8 mouse cellular contexts compared by ENCODE assay signal in the genomic region with DNA sequence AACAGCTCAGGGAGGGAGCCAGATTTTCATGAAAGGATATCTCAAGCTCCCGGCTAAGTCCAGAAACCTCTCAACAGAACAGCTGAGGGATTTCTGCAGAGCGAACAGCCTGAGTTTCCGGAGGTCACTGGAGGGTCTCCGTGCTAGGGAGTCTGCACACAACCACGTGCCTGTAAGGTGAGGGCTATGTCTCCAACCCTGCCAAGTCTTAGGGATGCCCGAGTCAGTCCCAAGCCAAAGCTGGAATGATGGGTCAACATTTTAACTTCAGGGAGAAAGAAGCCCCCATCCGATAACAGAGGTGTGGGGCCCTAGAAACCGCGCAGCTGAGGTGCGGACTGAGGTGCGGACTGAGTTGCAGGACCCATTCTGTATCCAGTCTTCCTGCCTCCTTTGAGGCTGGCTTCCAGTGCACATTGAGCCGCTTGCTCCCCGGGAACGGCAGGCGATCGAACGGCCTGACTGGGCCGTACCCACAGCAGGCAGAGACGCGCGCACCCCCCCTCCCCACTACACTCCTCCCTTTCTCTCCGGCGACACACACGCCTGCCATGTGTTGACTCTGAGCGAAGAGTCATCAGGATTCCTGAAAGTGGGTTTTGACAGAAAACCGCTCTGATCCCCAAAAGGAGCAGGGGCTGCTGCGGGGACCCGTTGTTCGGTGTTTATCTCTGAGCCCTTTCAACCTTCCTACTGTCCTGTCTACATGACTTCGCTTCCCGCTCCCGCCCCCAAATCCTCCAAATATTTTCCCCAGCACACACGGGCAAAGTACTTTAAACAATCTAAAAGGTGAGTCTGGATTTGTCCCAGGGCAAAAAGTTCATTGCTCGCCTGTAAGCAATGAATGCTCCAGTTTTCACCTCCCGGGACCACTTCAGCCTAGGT. TPM values are rescaled to one million over a fixed set of nuclear protein-coding genes. Genes with fewer than 3 reads are reported as not detected.
DNase-seq lines count a peak whose midpoint lies in the region; ATAC-seq and TF ChIP-seq lines count a peak whose summit lies in the region.

No protein-coding gene starts in this region.

- no peak overlapping the region for H3K9ac ChIP-seq in CH12.LX (ENCODE audit: insufficient read depth, low read depth)
- H3K9ac ChIP-seq in embryonic facial prominence, embryonic 12.5 days, result peak overlapping the region; percentile 44
- peak overlapping the region; percentile 66 for H3K9ac ChIP-seq in hindbrain, embryonic 14.5 days
- H3K9ac ChIP-seq in liver, embryonic 13.5 days, result no peak overlapping the region

- dilution Hi-C loops in CH12.LX (cut with MboI; ENCODE audit: extremely low pct_ligation_motif_present, extremely low pct_unique_long_range_greater_than_20kb, low sequenced_read_pairs), result no loop called here

- peak overlapping the region; percentile 51; the same call in 1 of the 2 replicates for H3K4me2 ChIP-seq in CH12.LX (ENCODE audit: insufficient read depth, low read depth, poor library complexity, severe bottlenecking)
- peak overlapping the region; percentile 73 for H3K4me2 ChIP-seq in embryonic facial prominence, embryonic 12.5 days (replicated peaks)
- peak overlapping the region; percentile 72 for H3K4me2 ChIP-seq in hindbrain, embryonic 14.5 days (replicated peaks)
- peak overlapping the region; percentile 55 for H3K4me2 ChIP-seq in liver, embryonic 13.5 days

- in situ Hi-C loops in CH12.LX (cut with MboI; ENCODE audit: low pct_ligation_motif_present, low pct_unique_long_range_greater_than_20kb, low sequenced_read_pairs), result no loop called here

- H3K9me3 ChIP-seq in CH12.LX (replicated peaks; ENCODE audit: low read length), result no peaks in the 10 kb centered on the region
- H3K9me3 ChIP-seq in embryonic facial prominence, embryonic 12.5 days, result no peaks in the 10 kb centered on the region
- H3K9me3 ChIP-seq in hindbrain, embryonic 14.5 days (ENCODE audit: control insufficient read depth, low read length), result no peaks in the 10 kb centered on the region
- H3K9me3 ChIP-seq in liver, embryonic 13.5 days (replicated peaks), result no peaks in the 10 kb centered on the region

- DNase-seq in cerebellum, adult 11-12 months, result peak; percentile 6
- no peak for DNase-seq in cerebellum, adult 9-10 months
- no peak for DNase-seq in CH12.LX (ENCODE audit: extremely low read depth)
- no peak for DNase-seq in hindbrain, embryonic 14.5 days (ENCODE audit: low spot score)
- no peak for DNase-seq in liver, embryonic 13.5 days
- DNase-seq in retina, embryonic 14.5 days (ENCODE audit: low spot score), result peak; percentile 35

- H3K36me3 ChIP-seq in CH12.LX (replicated peaks in 1 of 2; ENCODE audit: control insufficient read depth in 1 of 2, insufficient read depth in 1 of 2, low read length in 1 of 2), result no peaks in the 10 kb centered on the region
- H3K36me3 ChIP-seq in embryonic facial prominence, embryonic 12.5 days, result no peaks in the 10 kb centered on the region
- no peaks in the 10 kb centered on the region for H3K36me3 ChIP-seq in hindbrain, embryonic 14.5 days (replicated peaks; ENCODE audit: control insufficient read depth, insufficient read depth)
- no peaks in the 10 kb centered on the region for H3K36me3 ChIP-seq in liver, embryonic 13.5 days

- WGBS in embryonic facial prominence, embryonic 12.5 days, result 24% methylated on average over 35 of the region's 35 CpGs
- 19% methylated on average over 33 of the region's 35 CpGs for WGBS in hindbrain, embryonic 14.5 days
- 19% methylated on average over 31 of the region's 35 CpGs for WGBS in liver, embryonic 13.5 days (ENCODE audit: insufficient replicate concordance)

- peaks cover 0 to 13% of the 10 kb centered on the region in 2 experiments; a peak in 2 of 4 replicates for H3K4me1 ChIP-seq in CH12.LX (ENCODE audit: control insufficient read depth in 1 of 2, insufficient read depth in 2 of 2)
- no peaks in the 10 kb centered on the region for H3K4me1 ChIP-seq in embryonic facial prominence, embryonic 12.5 days
- H3K4me1 ChIP-seq in hindbrain, embryonic 14.5 days (replicated peaks; ENCODE audit: control insufficient read depth, insufficient read depth, low read length), result no peaks in the 10 kb centered on the region; the same call in 1 of the 2 replicates
- H3K4me1 ChIP-seq in liver, embryonic 13.5 days (replicated peaks), result no peaks in the 10 kb centered on the region

- no peak for TF ChIP-seq RAD21 in CH12.LX (IDR thresholded peaks at IDR 0.05; ENCODE audit: low read depth, low read length)

- H3K79me2 ChIP-seq in CH12.LX (replicated peaks; ENCODE audit: control insufficient read depth, extremely low read depth, insufficient read depth, poor library complexity, severe bottlenecking), result no peaks in the 10 kb centered on the region

- H3K4me3 ChIP-seq in CH12.LX (replicated peaks in 1 of 3; ENCODE audit: low read depth in 2 of 3, low read length in 2 of 3, poor library complexity in 1 of 3), result peak overlapping the region in 2 of 3 experiments; percentile 54 to 71
- peak overlapping the region; percentile 50 for H3K4me3 ChIP-seq in embryonic facial prominence, embryonic 12.5 days
- peak overlapping the region; percentile 54 for H3K4me3 ChIP-seq in hindbrain, embryonic 14.5 days (replicated peaks; ENCODE audit: low read length)
- peak overlapping the region; percentile 49 for H3K4me3 ChIP-seq in liver, embryonic 13.5 days (replicated peaks)

- TF ChIP-seq POLR2A in CH12.LX (IDR thresholded peaks at IDR 0.05; ENCODE audit: low read depth, low read length), result no peak

- no peak for TF ChIP-seq CTCF in CH12.LX (conservative IDR thresholded peaks at IDR 0.05 in 1 of 2, IDR thresholded peaks at IDR 0.05 in 1 of 2; ENCODE audit: low read depth in 2 of 2, low read length in 2 of 2)

- no peak for TF ChIP-seq EP300 in CH12.LX (IDR thresholded peaks at IDR 0.05; ENCODE audit: low read length)

- H3K27me3 ChIP-seq in CH12.LX (replicated peaks), result no peaks in the 10 kb centered on the region
- peaks cover 52% of the 10 kb centered on the region for H3K27me3 ChIP-seq in embryonic facial prominence, embryonic 12.5 days
- H3K27me3 ChIP-seq in hindbrain, embryonic 14.5 days (ENCODE audit: control insufficient read depth, insufficient read depth, low read length), result peaks cover 86% of the 10 kb centered on the region
- peaks cover 45% of the 10 kb centered on the region for H3K27me3 ChIP-seq in liver, embryonic 13.5 days

- no peak overlapping the region for H3K27ac ChIP-seq in CH12.LX (ENCODE audit: insufficient read depth, low read depth)
- no peak overlapping the region for H3K27ac ChIP-seq in embryonic facial prominence, embryonic 12.5 days
- no peak overlapping the region for H3K27ac ChIP-seq in hindbrain, embryonic 14.5 days
- H3K27ac ChIP-seq in liver, embryonic 13.5 days, result no peak overlapping the region

- no peak for ATAC-seq in embryonic facial prominence, embryonic 12.5 days (ENCODE audit: insufficient number of reproducible peaks, insufficient read depth, low FRiP score, low TSS enrichment)
- no peak for ATAC-seq in hindbrain, embryonic 14.5 days (ENCODE audit: low FRiP score)
- no peak for ATAC-seq in liver, embryonic 13.5 days (ENCODE audit: low read depth)
- no peak for ATAC-seq in inflammation-experienced regulatory T-cells, adult 6 months

TF ChIP-seq in CH12.LX, 34 proteins besides CTCF, POLR2A, EP300 and RAD21:
- no peak for TF ChIP-seq USF1 (IDR thresholded peaks at IDR 0.05; ENCODE audit: low read depth, low read length)
- TF ChIP-seq UBTF (IDR thresholded peaks at IDR 0.05; ENCODE audit: low read depth, low read length), result no peak
- no peak for TF ChIP-seq POLR2AphosphoS2 (IDR thresholded peaks at IDR 0.05; ENCODE audit: low read depth, low read length)
- no peak for TF ChIP-seq CHD1 (IDR thresholded peaks at IDR 0.05; ENCODE audit: low read depth, low read length)
- no peak for TF ChIP-seq JUND (conservative IDR thresholded peaks at IDR 0.05; ENCODE audit: low read depth, low read length)
- TF ChIP-seq MEF2A (IDR thresholded peaks at IDR 0.05; ENCODE audit: borderline replicate concordance, low read depth, low read length), result no peak
- no peak for TF ChIP-seq MAX (IDR thresholded peaks at IDR 0.05; ENCODE audit: low read length)
- no peak for TF ChIP-seq NRF1 (IDR thresholded peaks at IDR 0.05; ENCODE audit: low read depth, low read length)
TF ChIP-seq in CH12.LX: peak in this region for 0.

RNA-seq across cellular contexts. Expression of a gene that starts 1.2 kb away (rescaled TPM):
- total RNA-seq in CH12.LX (2012; rRNA removed) (0.21 and 0.42 TPM in 2 replicates), CH12.LX (2014; rRNA removed) (0.30 and 0.32 TPM in 2 replicates)
- polyA plus RNA-seq in CH12.LX (2012; ENCODE audit: insufficient read length, low read depth), result 1.4 and 2.2 TPM in 2 replicates
- 11.6 and 13.4 TPM in 2 replicates for polyA plus RNA-seq in embryonic facial prominence, embryonic 12.5 days (2016; fragmentation: Nextera tagmentation; extraction: Ambion mirVana)
- 34.6 and 37.9 TPM in 2 replicates for polyA plus RNA-seq in hindbrain, embryonic 14.5 days (2014; fragmentation: Nextera tagmentation; extraction: Ambion mirVana)
- 3.5 and 5.1 TPM in 2 replicates for polyA plus RNA-seq in liver, embryonic 13.5 days (2015; fragmentation: Nextera tagmentation; extraction: Ambion mirVana)
- under 1 TPM in 2 of 3 experiments, not detected in 1; 0.21 to 0.70 TPM for polyA plus RNA-seq in inflammation-experienced regulatory T-cells, adult 6 months (2017; shearing (Covaris generic))

Comparison
In these comparisons a context has a peak if more than half of its experiments do, and no peak if none do; other contexts are left out.
1. DNase-seq: peak in cerebellum, adult 11-12 months (single experiment) and retina, embryonic 14.5 days (single experiment); none in cerebellum, adult 9-10 months (single experiment), CH12.LX (single experiment), hindbrain, embryonic 14.5 days (single experiment) and liver, embryonic 13.5 days (single experiment).
2. H3K9ac ChIP-seq: peak in embryonic facial prominence, embryonic 12.5 days (single experiment) and hindbrain, embryonic 14.5 days (single experiment); none in CH12.LX (single experiment) and liver, embryonic 13.5 days (single experiment).
3. Peak in every context shown above with its lines, with median percentiles within 50 percentile points of each other: H3K4me2 ChIP-seq and H3K4me3 ChIP-seq.